Mouse (Mus musculus) heart, postnatal 0 days (tissue): Measurements from ENCODE around the gene Pld5. TPM values are rescaled to one million over a fixed set of nuclear protein-coding genes. Genes with fewer than 3 reads are reported as not detected.

Source experiments
- ATAC-seq: fragments of 200-750 bp; cut with Nextera tagmentation; 2 replicates; pipeline ENCODE4 v1.8.0; 2017; ENCODE audit warnings: low read depth, moderate number of reproducible peaks, moderate library complexity; ENCODE audit not compliant: insufficient read depth
- DNase-seq: peaks from one replicate; pipeline ENCODE4 v3.0.0-alpha.2; 2016; ENCODE audit warnings: low spot score
- H3K27ac ChIP-seq: fragments of 300-500 bp; sonication (generic); 2 replicates; pipeline ENCODE4 v1.5.1; 2014; ENCODE audit warnings: low read depth, mild to moderate bottlenecking
- H3K27me3 ChIP-seq: fragments of 300-500 bp; sonication (generic); 2 replicates; pipeline ENCODE4 v1.6.1; 2014; ENCODE audit warnings: low read length, mixed read lengths; ENCODE audit not compliant: control insufficient read depth, insufficient read depth
- H3K36me3 ChIP-seq: fragments of 300-500 bp; sonication (generic); replicated peaks from 2 replicates; pipeline ENCODE4 v1.6.1; 2014; ENCODE audit warnings: low read length, mixed read lengths; ENCODE audit not compliant: control insufficient read depth, insufficient read depth
- H3K4me1 ChIP-seq: fragments of 300-500 bp; sonication (generic); 2 replicates; pipeline ENCODE4 v1.6.1; 2014; ENCODE audit warnings: antibody characterized with exemption; ENCODE audit not compliant: control insufficient read depth, insufficient read depth
- H3K4me2 ChIP-seq: fragments of 300-500 bp; sonication (generic); 2 replicates; pipeline ENCODE4 v1.6.1; 2014; ENCODE audit warnings: low read depth, mild to moderate bottlenecking, low read length, moderate library complexity
- H3K4me3 ChIP-seq: fragments of 300-500 bp; sonication (generic); 2 replicates; pipeline ENCODE4 v1.5.1; 2014; ENCODE audit warnings: low read depth, low read length
- H3K9ac ChIP-seq: fragments of 300-500 bp; sonication (generic); replicated peaks from 2 replicates; pipeline ENCODE4 v1.6.1; 2014; ENCODE audit warnings: low read depth, low read length, mixed read lengths
- H3K9me3 ChIP-seq: fragments of 300-500 bp; sonication (generic); replicated peaks from 2 replicates; pipeline ENCODE4 v1.6.1; 2016; ENCODE audit warnings: low read length; ENCODE audit not compliant: control insufficient read depth
- CTCF ChIP-seq: IDR thresholded peaks from 2 replicates; pipeline ENCODE4 v1.5.1; 2016; ENCODE audit warnings: antibody characterized with exemption, control low read depth, low read depth
- EP300 ChIP-seq: IDR thresholded peaks from 2 replicates; pipeline ENCODE4 v1.6.1; 2016; ENCODE audit warnings: antibody characterized with exemption, low read depth
- WGBS: fragments of 180-500 bp; shearing (Covaris S2); extraction: QIAGEN DNeasy Blood & Tissue Kit; methylation state at CpG from one replicate; pipeline ENCODE4 v1.1.7; 2014; 5-methylcytosine and 5-hydroxymethylcytosine counted together
- polyA plus RNA-seq: library from polyadenylated mRNA; unstranded; fragments of >200 nt; fragmentation: Nextera tagmentation; extraction: Ambion mirVana; gene quantifications from 2 replicates; pipeline ENCODE4 v1.2.1, GENCODE M21; 2015
- total RNA-seq: library from RNA; depleted of rRNA; stranded (reverse); fragments of >200 nt; gene quantifications from 2 replicates; pipeline ENCODE4 v1.2.3, GENCODE M21; 2014; ENCODE audit warnings: low replicate concordance; rRNA removed

The Pld5 gene
- 0.15 and 0.65 TPM in 2 replicates for total RNA-seq
- polyA plus RNA-seq, result 0.34 and 0.51 TPM in 2 replicates

DNA sequence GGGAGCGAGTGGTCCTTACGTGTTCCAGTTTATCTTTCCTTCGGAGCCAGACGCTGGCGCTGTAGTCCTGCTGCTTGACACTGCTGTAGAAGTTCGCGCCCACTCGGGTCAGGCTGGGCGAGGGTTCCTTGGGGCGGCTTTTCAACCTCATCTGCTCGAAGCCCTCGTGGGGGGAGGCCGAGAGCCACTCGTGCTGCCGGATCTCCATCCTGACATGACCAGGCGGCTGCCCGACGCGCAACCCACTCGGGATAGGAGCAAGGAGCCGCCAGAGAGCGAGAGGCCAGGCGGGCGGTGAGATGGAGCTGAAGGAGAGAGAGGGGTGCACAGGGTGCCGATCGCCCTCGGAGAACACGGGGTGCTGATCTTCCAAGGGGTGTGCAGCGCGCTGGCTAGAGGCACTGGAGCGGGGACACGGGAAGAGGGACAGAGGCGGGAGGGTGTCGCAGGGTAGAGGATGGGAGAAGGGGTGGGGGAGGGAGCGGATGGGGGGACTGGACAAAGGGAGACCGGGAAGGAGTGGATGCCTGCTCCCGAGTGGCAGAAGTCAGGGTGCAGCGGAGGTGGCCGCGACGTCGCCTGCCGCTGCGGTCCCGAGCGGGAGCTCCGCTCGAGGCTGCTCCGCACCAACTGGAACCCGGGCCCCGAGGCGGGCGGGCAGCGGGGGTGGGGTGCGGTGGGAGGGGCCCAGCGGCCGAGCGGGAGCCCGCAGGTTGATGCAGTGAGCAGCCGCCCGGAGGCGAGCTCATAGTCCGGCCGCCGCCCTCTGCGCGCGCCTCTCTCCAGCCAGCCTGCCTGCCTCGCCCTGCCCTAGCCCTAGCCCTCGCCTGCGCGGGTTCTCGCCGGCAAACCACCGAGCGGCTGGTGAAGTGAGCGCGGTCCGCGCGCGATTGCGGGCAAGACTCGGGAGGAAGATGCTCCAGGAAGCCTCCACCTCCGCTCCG, at the start of gene Pld5:
TSS of gene Pld5 (minus strand) at position 646 of the 944 bp plus-strand sequence.
- TF ChIP-seq EP300 (no peak), CTCF (no peak)
- Histone ChIP-seq H3K9me3 (no peaks in the 10 kb centered on the region), H3K36me3 (no peaks in the 10 kb centered on the region), H3K4me2 (peak within 1 kb of the TSS; percentile 92), H3K4me3 (peak within 1 kb of the TSS; percentile 54), H3K27me3 (peaks cover 41% of the 10 kb centered on the region), H3K9ac (0 out of 2 replicates have a peak within 1 kb of the TSS, but pooled peaks have one; percentile 31), H3K27ac (no peak within 1 kb of the TSS), H3K4me1 (no peaks in the 10 kb centered on the region)
- ATAC-seq (peak; percentile 53), DNase-seq (no peak)
- 1% methylated on average over 73 of the region's 86 CpGs for WGBS

DNA sequence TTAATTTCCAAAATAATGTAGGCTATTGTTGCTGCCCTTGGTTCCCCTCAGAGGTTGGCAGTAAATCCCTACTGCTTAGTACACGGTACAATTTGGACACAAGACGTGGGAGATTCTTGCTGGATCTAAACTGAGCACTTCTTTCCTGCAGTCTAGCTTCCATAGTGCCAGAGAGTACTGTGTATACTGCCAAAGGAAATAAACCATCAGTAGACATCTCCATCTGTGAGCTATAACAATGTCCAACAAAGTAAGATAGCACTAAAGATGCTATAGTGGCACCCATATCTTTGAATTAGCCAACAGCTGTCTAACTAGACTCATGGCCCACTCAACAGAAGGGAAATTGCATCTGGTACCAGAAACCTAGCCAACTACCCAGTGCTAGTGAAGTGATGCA, 40.0 kb upstream of the Pld5 start:
- no peaks in the 10 kb centered on the region for H3K27me3 ChIP-seq
- DNase-seq (no peak), ATAC-seq (no peak)
- 65% methylated on average over 2 of the region's 2 CpGs for WGBS
- H3K9ac ChIP-seq, result no peak overlapping the region
- H3K36me3 ChIP-seq, result no peaks in the 10 kb centered on the region
- no peak overlapping the region for H3K27ac ChIP-seq
- H3K9me3 ChIP-seq, result no peaks in the 10 kb centered on the region
- no peaks in the 10 kb centered on the region for H3K4me1 ChIP-seq
- no peak overlapping the region for H3K4me2 ChIP-seq
- no peak for TF ChIP-seq EP300
- no peak for TF ChIP-seq CTCF
- no peak overlapping the region for H3K4me3 ChIP-seq

DNA sequence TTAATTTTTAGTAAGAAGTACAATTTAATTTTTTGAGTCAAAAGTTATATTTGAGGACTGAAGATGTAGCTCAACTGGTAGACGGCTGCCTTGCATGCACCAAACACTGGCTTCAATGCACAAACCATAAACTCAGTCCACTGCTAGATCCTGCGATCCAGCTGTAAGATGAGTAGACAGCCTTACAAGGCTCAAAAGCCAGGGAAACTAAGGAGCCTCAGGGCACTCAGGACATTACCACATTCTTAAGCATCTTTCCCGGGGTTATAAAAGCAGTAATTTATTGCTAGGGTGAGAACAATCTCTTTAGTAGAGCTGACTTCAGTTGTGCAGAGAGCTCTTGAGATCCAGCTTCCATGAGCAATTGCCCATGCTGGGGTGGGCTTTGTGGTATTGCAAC, 35.1 kb upstream of the Pld5 start:
- Histone ChIP-seq H3K4me1 (no peaks in the 10 kb centered on the region), H3K36me3 (no peaks in the 10 kb centered on the region), H3K4me3 (no peak overlapping the region), H3K27me3 (no peaks in the 10 kb centered on the region), H3K4me2 (no peak overlapping the region), H3K9me3 (no peaks in the 10 kb centered on the region), H3K9ac (no peak overlapping the region), H3K27ac (no peak overlapping the region)
- TF ChIP-seq EP300 (no peak), CTCF (no peak)
- 82% methylated on average over 3 of the region's 3 CpGs for WGBS
- DNase-seq (no peak), ATAC-seq (no peak)

DNA sequence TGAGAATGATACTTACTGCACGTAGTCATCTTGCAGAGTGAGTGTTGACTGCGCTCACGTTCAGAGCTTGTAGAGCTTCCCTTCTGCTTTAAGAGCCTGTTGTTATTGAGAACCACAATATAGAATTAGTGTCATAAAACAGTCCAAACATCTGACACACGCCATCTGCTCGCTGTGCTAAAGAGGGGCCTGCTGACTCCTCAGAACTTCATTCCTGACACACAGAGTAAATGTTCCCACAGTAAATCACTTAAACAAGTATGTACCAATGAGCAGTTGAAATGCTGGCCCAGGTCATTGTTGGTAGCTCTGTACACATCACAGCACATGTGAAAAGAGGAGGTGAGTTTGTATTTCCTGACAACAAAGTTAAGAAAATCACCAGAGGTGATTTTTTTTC, 14.3 kb upstream of the Pld5 start:
- 78% methylated on average over 5 of the region's 5 CpGs for WGBS
- Histone ChIP-seq H3K27ac (no peak overlapping the region), H3K4me2 (no peak overlapping the region), H3K4me3 (no peak overlapping the region), H3K9ac (no peak overlapping the region), H3K4me1 (no peaks in the 10 kb centered on the region), H3K27me3 (no peaks in the 10 kb centered on the region), H3K36me3 (no peaks in the 10 kb centered on the region), H3K9me3 (no peaks in the 10 kb centered on the region)
- ATAC-seq (no peak), DNase-seq (no peak)
- TF ChIP-seq CTCF, result no peak
- no peak for TF ChIP-seq EP300

DNA sequence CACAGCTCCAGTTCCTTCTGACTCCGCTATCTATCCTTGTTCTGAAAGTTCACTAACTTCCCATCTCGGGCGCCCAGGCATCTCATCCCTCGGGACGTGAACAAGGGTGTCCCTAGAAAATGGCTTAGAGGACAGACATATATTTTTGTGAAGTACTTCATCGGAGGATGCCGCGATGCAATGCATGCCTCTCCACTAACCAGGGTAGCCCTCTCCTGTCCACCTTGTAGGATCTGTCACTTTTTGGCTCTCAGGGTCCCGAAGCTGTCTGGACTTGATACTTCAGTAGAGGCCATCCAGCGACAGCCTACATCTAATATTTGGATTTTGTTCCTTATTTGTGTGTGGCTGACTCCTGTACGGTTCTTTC, 484 bp upstream of the Pld5 start:
- Histone ChIP-seq H3K4me3 (peak overlapping the region; percentile 54), H3K27me3 (peaks cover 41% of the 10 kb centered on the region), H3K4me2 (peak overlapping the region; percentile 92), H3K36me3 (no peaks in the 10 kb centered on the region), H3K27ac (no peak overlapping the region), H3K9ac (no peak overlapping the region), H3K9me3 (no peaks in the 10 kb centered on the region), H3K4me1 (no peaks in the 10 kb centered on the region)
- TF ChIP-seq EP300 (no peak), CTCF (no peak)
- ATAC-seq, result no peak
- 18% methylated on average over 11 of the region's 11 CpGs for WGBS
- no peak for DNase-seq
